Mouse (Mus musculus) stomach, postnatal 0 days (tissue): ENCODE results near the gene Slco2a1. TPM values are rescaled to one million over a fixed set of nuclear protein-coding genes. Genes with fewer than 3 reads are reported as not detected.
A peak's percentile ranks its signal among the peaks of the same experiment; 100 is the strongest.
"Not testable (repeated sequence)": the region's sequence is repeated elsewhere in the genome, so short reads cannot be mapped to it uniquely, and the experiment has no call there.

Experiments used
- ATAC-seq: fragments of 200-750 bp; cut with Nextera tagmentation; 2 replicates; pipeline ENCODE4 v1.8.0; 2017; ENCODE audit not compliant: low FRiP score, low TSS enrichment
- DNase-seq: peaks from one replicate; pipeline ENCODE4 v3.0.0-alpha.2; 2016; ENCODE audit warnings: low spot score
- H3K27ac ChIP-seq: fragments of 300-500 bp; sonication (generic); replicated peaks from 2 replicates; pipeline ENCODE4 v1.5.1; 2014; ENCODE audit warnings: mild to moderate bottlenecking, control low read depth
- H3K27me3 ChIP-seq: fragments of 300-500 bp; sonication (generic); 2 replicates; pipeline ENCODE4 v1.6.1; 2014; ENCODE audit warnings: low read length; ENCODE audit not compliant: control insufficient read depth, insufficient read depth
- H3K36me3 ChIP-seq: fragments of 300-500 bp; sonication (generic); 2 replicates; pipeline ENCODE4 v1.6.1; 2014; ENCODE audit warnings: low read length, mixed read lengths; ENCODE audit not compliant: control insufficient read depth, insufficient read depth
- H3K4me1 ChIP-seq: fragments of 300-500 bp; sonication (generic); replicated peaks from 2 replicates; pipeline ENCODE4 v1.6.1; 2014; ENCODE audit warnings: antibody characterized with exemption; ENCODE audit not compliant: control insufficient read depth, insufficient read depth
- H3K4me2 ChIP-seq: fragments of 300-500 bp; sonication (generic); replicated peaks from 2 replicates; pipeline ENCODE4 v1.6.1; 2014; ENCODE audit warnings: low read depth, mild to moderate bottlenecking, control low read depth, moderate library complexity
- H3K4me3 ChIP-seq: fragments of 300-500 bp; sonication (generic); 2 replicates; pipeline ENCODE4 v1.5.1; 2014; ENCODE audit warnings: low read depth, low read length, control low read depth
- H3K9ac ChIP-seq: fragments of 300-500 bp; sonication (generic); 2 replicates; pipeline ENCODE4 v1.6.1; 2014; ENCODE audit warnings: mild to moderate bottlenecking, low read length, control low read depth, mixed read lengths
- H3K9me3 ChIP-seq: fragments of 300-500 bp; sonication (generic); 2 replicates; pipeline ENCODE4 v1.6.1; 2016; ENCODE audit warnings: low read length; ENCODE audit not compliant: control insufficient read depth
- CTCF ChIP-seq: IDR thresholded peaks from 2 replicates; pipeline ENCODE4 v1.5.1; 2016; ENCODE audit warnings: antibody characterized with exemption, low read depth, mild to moderate bottlenecking, moderate library complexity
- EP300 ChIP-seq: optimal IDR thresholded peaks from 2 replicates; pipeline ENCODE3; 2016; ENCODE audit warnings: antibody characterized with exemption
- WGBS: fragments of 180-500 bp; shearing (Covaris S2); extraction: QIAGEN DNeasy Blood & Tissue Kit; methylation state at CpG from one replicate; pipeline ENCODE4 v1.1.7; 2014; 5-methylcytosine and 5-hydroxymethylcytosine counted together
- polyA plus RNA-seq: library from polyadenylated mRNA; unstranded; fragments of >200 nt; fragmentation: Nextera tagmentation; extraction: Ambion mirVana; gene quantifications from 2 replicates; pipeline ENCODE4 v1.2.1, GENCODE M21; 2015

The Slco2a1 gene
- polyA plus RNA-seq, 1 experiment from 2014 or later = 22.3 TPM

GRCm38 (mm10) chr9:103092248-103092647 is 103.7 kb downstream of the Slco2a1 start:
- Histone ChIP-seq H3K27ac (no peak overlapping the region), H3K9me3 (no peaks in the 10 kb centered on the region), H3K4me3 (peak overlapping the region; percentile 30), H3K27me3 (no peaks in the 10 kb centered on the region), H3K4me1 (no peaks in the 10 kb centered on the region), H3K9ac (no peak overlapping the region; the same call in 1 of the 2 replicates), H3K4me2 (peak overlapping the region; percentile 68), H3K36me3 (no peaks in the 10 kb centered on the region)
- under 1% methylated on average over 19 of the region's 19 CpGs for WGBS
- TF ChIP-seq CTCF = peak; percentile 98
- TF ChIP-seq EP300 = no peak
- ATAC-seq (peak; percentile 70), DNase-seq (peak; percentile 90)

- H3K36me3 ChIP-seq = no peaks in the 10 kb centered on the region
- H3K4me1 ChIP-seq = no peaks in the 10 kb centered on the region
- DNase-seq = no peak
- H3K4me2 ChIP-seq = no peak overlapping the region
- H3K9me3 ChIP-seq = no peaks in the 10 kb centered on the region
- H3K27ac ChIP-seq = no peak overlapping the region
- H3K27me3 ChIP-seq = no peaks in the 10 kb centered on the region
- no peak for ATAC-seq
- no peak for TF ChIP-seq EP300
- TF ChIP-seq CTCF = no peak
- WGBS = 66% methylated on average over 3 of the region's 3 CpGs
- H3K9ac ChIP-seq = no peak overlapping the region
- no peak overlapping the region for H3K4me3 ChIP-seq
Observed at GRCm38 (mm10) chr9:103093681-103094080, 105.2 kb downstream of the Slco2a1 start.

- Histone ChIP-seq H3K4me3 (peak overlapping the region; percentile 25; the same call in 1 of the 2 replicates), H3K4me2 (peak overlapping the region; percentile 33), H3K27me3 (peaks cover 10% of the 10 kb centered on the region)
- DNase-seq (peak; percentile 61), ATAC-seq (peak; percentile 57)
- 24% methylated on average over 7 of the region's 14 CpGs for WGBS
- not testable (repeated sequence) for H3K36me3 ChIP-seq, H3K9me3 ChIP-seq, H3K27ac ChIP-seq, H3K9ac ChIP-seq, H3K4me1 ChIP-seq
Observed at GRCm38 (mm10) chr9:103108341-103108798, 119.9 kb downstream of the Slco2a1 start.

GRCm38 (mm10) chr9:103108943-103109670 is 120.6 kb downstream of the Slco2a1 start:
- peaks cover 6% of the 10 kb centered on the region for H3K4me1 ChIP-seq
- H3K4me2 ChIP-seq = peak overlapping the region; percentile 56
- no peaks in the 10 kb centered on the region for H3K36me3 ChIP-seq
- peak overlapping the region; percentile 38 for H3K4me3 ChIP-seq
- no peak for DNase-seq
- H3K9me3 ChIP-seq = no peaks in the 10 kb centered on the region
- H3K9ac ChIP-seq = peak overlapping the region; percentile 43; the same call in 1 of the 2 replicates
- 25% methylated on average over 18 of the region's 18 CpGs for WGBS
- H3K27me3 ChIP-seq = peaks cover 13% of the 10 kb centered on the region
- no peak for TF ChIP-seq EP300
- no peak for TF ChIP-seq CTCF
- H3K27ac ChIP-seq = peak overlapping the region; percentile 56; the same call in 1 of the 2 replicates
- no peak for ATAC-seq

- 48% methylated on average over 2 of the region's 2 CpGs for WGBS
- Histone ChIP-seq H3K9me3 (no peaks in the 10 kb centered on the region), H3K4me2 (no peak overlapping the region), H3K9ac (no peak overlapping the region), H3K36me3 (no peaks in the 10 kb centered on the region), H3K27me3 (peaks cover 13% of the 10 kb centered on the region), H3K4me3 (no peak overlapping the region), H3K4me1 (peaks cover 6% of the 10 kb centered on the region), H3K27ac (no peak overlapping the region)
- no peak for ATAC-seq
- TF ChIP-seq CTCF (no peak), EP300 (no peak)
- DNase-seq = peak; percentile 10
Observed at GRCm38 (mm10) chr9:103109911-103110310, 121.4 kb downstream of the Slco2a1 start.

- peaks cover 6% of the 10 kb centered on the region for H3K4me1 ChIP-seq
- H3K4me2 ChIP-seq = peak overlapping the region; percentile 87
- peak overlapping the region; percentile 61 for H3K4me3 ChIP-seq
- no peak overlapping the region for H3K27ac ChIP-seq
- TF ChIP-seq EP300 (no peak), CTCF (no peak; the same call in 1 of the 2 replicates)
- H3K9me3 ChIP-seq = no peaks in the 10 kb centered on the region
- peak overlapping the region; percentile 64; the same call in 1 of the 2 replicates for H3K9ac ChIP-seq
- ATAC-seq = no peak
- DNase-seq = no peak
- peaks cover 13% of the 10 kb centered on the region for H3K27me3 ChIP-seq
- no peaks in the 10 kb centered on the region for H3K36me3 ChIP-seq
- 17% methylated on average over 18 of the region's 18 CpGs for WGBS
Observed at GRCm38 (mm10) chr9:103110727-103111501, 122.4 kb downstream of the Slco2a1 start.
